Mouse (Mus musculus): Measurements from ENCODE around the gene 6030445D17Rik. TPM values are rescaled to one million over a fixed set of nuclear protein-coding genes. Genes with fewer than 3 reads are reported as not detected.

6030445D17Rik gene
- polyA plus RNA-seq, 1 experiment: 0.31 TPM

DNA sequence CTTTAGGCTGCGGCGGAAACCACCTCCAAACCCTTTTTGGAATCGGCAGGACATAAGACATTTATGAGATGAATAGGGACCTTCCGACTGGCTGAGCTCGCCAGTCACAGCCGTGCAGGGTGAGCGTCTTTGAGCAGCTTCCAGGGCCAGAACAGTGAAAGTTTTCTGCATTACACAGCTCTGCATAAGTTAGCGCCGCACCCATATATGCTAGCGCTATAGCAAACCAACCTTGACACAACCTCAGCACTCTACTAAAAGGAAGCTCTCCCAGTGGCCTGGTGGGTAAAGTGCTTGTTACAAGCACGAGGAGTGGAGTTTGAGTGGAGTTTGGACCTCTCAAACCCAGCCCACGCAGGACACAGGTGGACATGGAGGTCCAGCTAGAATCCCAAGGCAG lies 2.8 kb upstream of the 6030445D17Rik start:
- no peaks in the 10 kb centered on the region for H3K27me3 ChIP-seq (replicated peaks; ENCODE audit: control insufficient read depth, insufficient read depth, low read length)
- no peaks in the 10 kb centered on the region; the same call in 1 of the 2 replicates for H3K4me1 ChIP-seq (ENCODE audit: control insufficient read depth, insufficient read depth, low read length)
- H3K4me3 ChIP-seq (ENCODE audit: insufficient read depth, low read depth, low read length): no peak overlapping the region
- no peak for DNase-seq
- no peaks in the 10 kb centered on the region for H3K36me3 ChIP-seq (ENCODE audit: control insufficient read depth, insufficient read depth, low read length)
- WGBS: 67% methylated on average over 12 of the region's 12 CpGs
- no peak overlapping the region for H3K27ac ChIP-seq (ENCODE audit: insufficient read depth, low read depth, low read length)
- TF ChIP-seq CTCF (conservative IDR thresholded peaks at IDR 0.05; ENCODE audit: insufficient read depth, insufficient read length, low read depth, low read length) (no peak), POLR2A (IDR thresholded peaks at IDR 0.05; ENCODE audit: low read depth, low read length) (no peak)

DNA sequence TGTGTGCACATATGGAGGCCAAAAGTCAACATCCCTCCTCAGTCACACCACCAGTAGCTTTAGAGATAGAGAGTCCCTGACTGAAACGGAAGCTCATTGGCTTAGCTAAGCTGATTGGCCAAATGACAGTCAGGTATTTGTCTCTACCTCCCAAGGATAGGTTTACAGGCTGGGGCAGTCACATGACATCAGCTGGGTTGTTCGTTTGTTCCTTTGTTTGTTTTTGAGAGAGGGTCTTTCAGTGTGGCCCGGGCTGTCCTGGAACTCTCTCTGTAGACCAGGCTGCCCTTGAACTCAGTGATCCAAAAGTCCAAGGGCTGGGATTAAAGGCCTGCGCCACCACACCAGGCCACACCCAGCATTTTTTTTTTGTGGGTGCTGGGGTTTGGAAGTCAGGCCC lies 844 bp upstream of the 6030445D17Rik start:
- H3K27ac ChIP-seq (ENCODE audit: insufficient read depth, low read depth, low read length): no peak overlapping the region
- H3K4me1 ChIP-seq (ENCODE audit: control insufficient read depth, insufficient read depth, low read length): no peaks in the 10 kb centered on the region; the same call in 1 of the 2 replicates
- TF ChIP-seq CTCF (conservative IDR thresholded peaks at IDR 0.05; ENCODE audit: insufficient read depth, insufficient read length, low read depth, low read length) (no peak), POLR2A (IDR thresholded peaks at IDR 0.05; ENCODE audit: low read depth, low read length) (no peak)
- WGBS: 81% methylated on average over 4 of the region's 4 CpGs
- no peaks in the 10 kb centered on the region for H3K36me3 ChIP-seq (ENCODE audit: control insufficient read depth, insufficient read depth, low read length)
- no peaks in the 10 kb centered on the region for H3K27me3 ChIP-seq (replicated peaks; ENCODE audit: control insufficient read depth, insufficient read depth, low read length)
- no peak for DNase-seq
- H3K4me3 ChIP-seq (ENCODE audit: insufficient read depth, low read depth, low read length): no peak overlapping the region

DNA sequence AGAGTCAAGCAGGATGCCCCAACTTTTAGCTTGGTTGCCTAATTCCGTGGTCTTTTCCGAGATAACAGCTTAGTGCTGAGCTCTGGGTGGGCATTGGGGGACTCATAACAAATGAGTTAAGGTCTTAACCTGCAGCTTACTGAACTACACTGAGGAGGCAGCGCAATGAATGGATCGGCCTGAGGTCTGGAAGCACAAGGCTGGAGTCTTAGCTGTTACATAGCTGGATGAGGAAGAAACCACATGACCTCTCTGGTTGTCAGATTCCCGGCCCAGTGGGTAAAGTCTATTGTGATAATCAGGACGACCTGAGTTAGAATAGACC lies 327 bp upstream of the 6030445D17Rik start:
- DNase-seq: no peak
- WGBS: 38% methylated on average over 6 of the region's 6 CpGs
- H3K36me3 ChIP-seq (ENCODE audit: control insufficient read depth, insufficient read depth, low read length): no peaks in the 10 kb centered on the region
- H3K4me1 ChIP-seq (ENCODE audit: control insufficient read depth, insufficient read depth, low read length): no peaks in the 10 kb centered on the region; the same call in 1 of the 2 replicates
- no peak for TF ChIP-seq CTCF (conservative IDR thresholded peaks at IDR 0.05; ENCODE audit: insufficient read depth, insufficient read length, low read depth, low read length)
- no peak for TF ChIP-seq POLR2A (IDR thresholded peaks at IDR 0.05; ENCODE audit: low read depth, low read length)
- peak overlapping the region; percentile 68; the same call in 1 of the 2 replicates for H3K4me3 ChIP-seq (ENCODE audit: insufficient read depth, low read depth, low read length)
- no peaks in the 10 kb centered on the region for H3K27me3 ChIP-seq (replicated peaks; ENCODE audit: control insufficient read depth, insufficient read depth, low read length)
- H3K27ac ChIP-seq (ENCODE audit: insufficient read depth, low read depth, low read length): peak overlapping the region; percentile 5

DNA sequence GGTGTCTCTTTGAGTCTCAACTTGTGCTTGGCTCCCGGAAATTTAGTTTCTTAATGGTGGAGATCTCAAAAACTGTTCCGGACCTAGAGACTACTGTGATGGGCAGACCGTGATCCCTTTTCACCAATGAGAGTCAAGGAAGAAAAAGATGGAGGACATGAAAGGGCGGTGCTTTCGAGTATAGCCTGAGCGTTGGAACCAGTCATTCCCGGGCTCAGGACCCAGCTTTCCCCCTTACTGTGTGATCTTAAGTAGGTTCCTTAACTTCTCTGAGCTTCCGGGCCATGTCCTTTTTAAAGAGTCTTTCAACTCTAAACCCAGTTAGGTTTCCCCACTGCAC lies 759 bp downstream of the 6030445D17Rik start:
- peak overlapping the region; percentile 68 for H3K4me3 ChIP-seq (ENCODE audit: insufficient read depth, low read depth, low read length)
- H3K27ac ChIP-seq (ENCODE audit: insufficient read depth, low read depth, low read length): peak overlapping the region; percentile 94
- H3K27me3 ChIP-seq (replicated peaks; ENCODE audit: control insufficient read depth, insufficient read depth, low read length): no peaks in the 10 kb centered on the region
- no peak for TF ChIP-seq POLR2A (IDR thresholded peaks at IDR 0.05; ENCODE audit: low read depth, low read length)
- TF ChIP-seq CTCF (conservative IDR thresholded peaks at IDR 0.05; ENCODE audit: insufficient read depth, insufficient read length, low read depth, low read length): no peak
- H3K36me3 ChIP-seq (ENCODE audit: control insufficient read depth, insufficient read depth, low read length): no peaks in the 10 kb centered on the region
- H3K4me1 ChIP-seq (ENCODE audit: control insufficient read depth, insufficient read depth, low read length): no peaks in the 10 kb centered on the region; the same call in 1 of the 2 replicates
- 10% methylated on average over 8 of the region's 8 CpGs for WGBS
- DNase-seq: peak; percentile 43

- Histone ChIP-seq H3K27ac (ENCODE audit: insufficient read depth, low read depth, low read length) (peak overlapping the region; percentile 94; the same call in 1 of the 2 replicates), H3K27me3 (replicated peaks; ENCODE audit: control insufficient read depth, insufficient read depth, low read length) (no peaks in the 10 kb centered on the region), H3K36me3 (ENCODE audit: control insufficient read depth, insufficient read depth, low read length) (no peaks in the 10 kb centered on the region), H3K4me3 (ENCODE audit: insufficient read depth, low read depth, low read length) (peak overlapping the region; percentile 68), H3K4me1 (ENCODE audit: control insufficient read depth, insufficient read depth, low read length) (no peaks in the 10 kb centered on the region; the same call in 1 of the 2 replicates)
- no peak for DNase-seq
- TF ChIP-seq POLR2A (IDR thresholded peaks at IDR 0.05; ENCODE audit: low read depth, low read length) (no peak), CTCF (conservative IDR thresholded peaks at IDR 0.05; ENCODE audit: insufficient read depth, insufficient read length, low read depth, low read length) (no peak)
- 63% methylated on average over 9 of the region's 9 CpGs for WGBS
Measured at GRCm38 (mm10) chr4:136463436-136463835, 1.4 kb downstream of the 6030445D17Rik start.

DNA sequence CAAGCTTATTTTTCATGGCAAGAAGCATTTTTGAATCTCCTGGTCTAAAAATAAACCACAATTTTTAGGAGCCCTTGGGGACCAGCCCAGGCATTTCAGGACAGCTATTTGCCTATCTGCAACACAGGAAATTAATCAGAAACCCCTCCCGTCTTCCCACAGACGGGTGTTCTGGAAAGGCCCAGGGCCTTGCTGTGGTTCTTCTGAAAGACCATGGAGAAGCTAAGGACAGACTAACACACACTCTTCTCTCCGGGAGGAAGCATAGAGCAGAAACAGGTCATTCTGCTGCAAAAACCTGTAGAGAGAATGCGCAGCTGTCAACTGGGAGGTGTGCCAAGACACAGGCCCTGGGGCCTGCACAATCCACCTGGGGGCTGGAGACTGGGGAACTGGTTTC lies 4.2 kb downstream of the 6030445D17Rik start:
- Histone ChIP-seq H3K4me1 (ENCODE audit: control insufficient read depth, insufficient read depth, low read length) (peaks cover 4% of the 10 kb centered on the region), H3K4me3 (ENCODE audit: insufficient read depth, low read depth, low read length) (no peak overlapping the region), H3K36me3 (ENCODE audit: control insufficient read depth, insufficient read depth, low read length) (no peaks in the 10 kb centered on the region), H3K27ac (ENCODE audit: insufficient read depth, low read depth, low read length) (peak overlapping the region; percentile 85), H3K27me3 (replicated peaks; ENCODE audit: control insufficient read depth, insufficient read depth, low read length) (no peaks in the 10 kb centered on the region)
- no peak for TF ChIP-seq CTCF (conservative IDR thresholded peaks at IDR 0.05; ENCODE audit: insufficient read depth, insufficient read length, low read depth, low read length)
- no peak for TF ChIP-seq POLR2A (IDR thresholded peaks at IDR 0.05; ENCODE audit: low read depth, low read length)
- peak; percentile 74 for DNase-seq
- 51% methylated on average over 4 of the region's 4 CpGs for WGBS

GRCm38 (mm10) chr4:136468553-136469327 lies 6.7 kb downstream of the 6030445D17Rik start:
- H3K4me1 ChIP-seq (ENCODE audit: control insufficient read depth, insufficient read depth, low read length): peaks cover 10% of the 10 kb centered on the region
- no peak for TF ChIP-seq POLR2A (IDR thresholded peaks at IDR 0.05; ENCODE audit: low read depth, low read length)
- no peak for TF ChIP-seq CTCF (conservative IDR thresholded peaks at IDR 0.05; ENCODE audit: insufficient read depth, insufficient read length, low read depth, low read length)
- H3K36me3 ChIP-seq (ENCODE audit: control insufficient read depth, insufficient read depth, low read length): no peaks in the 10 kb centered on the region
- no peak for DNase-seq
- H3K27me3 ChIP-seq (replicated peaks; ENCODE audit: control insufficient read depth, insufficient read depth, low read length): no peaks in the 10 kb centered on the region
- H3K27ac ChIP-seq (ENCODE audit: insufficient read depth, low read depth, low read length): no peak overlapping the region
- no peak overlapping the region for H3K4me3 ChIP-seq (ENCODE audit: insufficient read depth, low read depth, low read length)
- WGBS: 85% methylated on average over 14 of the region's 14 CpGs
